Mouse (Mus musculus): ENCODE measurements around the gene Vps72. TPM values are rescaled to one million over a fixed set of nuclear protein-coding genes. Genes with fewer than 3 reads are reported as not detected.
"Not testable (repeated sequence)": the region's sequence is repeated elsewhere in the genome, so short reads cannot be mapped to it uniquely, and the experiment has no call there.

Vps72 gene
- polyA plus RNA-seq, 1 experiment from 2014 or later = 157 TPM

GRCm38 (mm10) chr3:95129226-95129651 lies 18.4 kb downstream of the Vps72 start:
- WGBS = 7% methylated on average over 6 of the region's 6 CpGs
- H3K4me3 ChIP-seq (ENCODE audit: low read depth, low read length) = no peak overlapping the region
- H3K4me1 ChIP-seq (ENCODE audit: control insufficient read depth, insufficient read depth, low read length) = peaks cover 5% of the 10 kb centered on the region; the same call in 1 of the 2 replicates
- no peaks in the 10 kb centered on the region for H3K9me3 ChIP-seq (ENCODE audit: control insufficient read depth, low read length)
- ATAC-seq (ENCODE audit: low read depth) = no peak
- H3K36me3 ChIP-seq (ENCODE audit: control insufficient read depth, insufficient read depth, low read length) = peaks cover 3% of the 10 kb centered on the region; the same call in 1 of the 2 replicates
- no peak overlapping the region for H3K9ac ChIP-seq (replicated peaks; ENCODE audit: low read depth, low read length)
- no peak overlapping the region for H3K4me2 ChIP-seq (ENCODE audit: low read depth, low read length)
- H3K27ac ChIP-seq (ENCODE audit: low read depth, low read length) = no peak overlapping the region; the same call in 1 of the 2 replicates
- no peaks in the 10 kb centered on the region for H3K27me3 ChIP-seq (ENCODE audit: control insufficient read depth, insufficient read depth, low read length)

- H3K4me2 ChIP-seq (ENCODE audit: low read depth, low read length) = no peak overlapping the region
- peaks cover 5% of the 10 kb centered on the region; the same call in 1 of the 2 replicates for H3K4me1 ChIP-seq (ENCODE audit: control insufficient read depth, insufficient read depth, low read length)
- H3K4me3 ChIP-seq (ENCODE audit: low read depth, low read length) = no peak overlapping the region
- no peak overlapping the region for H3K9ac ChIP-seq (replicated peaks; ENCODE audit: low read depth, low read length)
- H3K27me3 ChIP-seq (ENCODE audit: control insufficient read depth, insufficient read depth, low read length) = no peaks in the 10 kb centered on the region
- no peak overlapping the region for H3K27ac ChIP-seq (ENCODE audit: low read depth, low read length)
- H3K9me3 ChIP-seq (ENCODE audit: control insufficient read depth, low read length) = no peaks in the 10 kb centered on the region
- ATAC-seq (ENCODE audit: low read depth) = no peak
- H3K36me3 ChIP-seq (ENCODE audit: control insufficient read depth, insufficient read depth, low read length) = peaks cover 3% of the 10 kb centered on the region; the same call in 1 of the 2 replicates
- 86% methylated on average over 5 of the region's 5 CpGs for WGBS
Measured at GRCm38 (mm10) chr3:95130081-95130480, 19.3 kb downstream of the Vps72 start.

GRCm38 (mm10) chr3:95132389-95132788 lies 21.6 kb downstream of the Vps72 start:
- not testable (repeated sequence) for H3K4me1 ChIP-seq (ENCODE audit: control insufficient read depth, insufficient read depth, low read length); H3K27me3 ChIP-seq (ENCODE audit: control insufficient read depth, insufficient read depth, low read length); H3K9ac ChIP-seq (replicated peaks; ENCODE audit: low read depth, low read length); H3K4me3 ChIP-seq (ENCODE audit: low read depth, low read length); H3K36me3 ChIP-seq (ENCODE audit: control insufficient read depth, insufficient read depth, low read length); ATAC-seq (ENCODE audit: low read depth); H3K27ac ChIP-seq (ENCODE audit: low read depth, low read length); H3K9me3 ChIP-seq (ENCODE audit: control insufficient read depth, low read length); H3K4me2 ChIP-seq (ENCODE audit: low read depth, low read length)
- WGBS = 98% methylated on average over 2 of the region's 2 CpGs

- peak; percentile 10; the same call in 1 of the 2 replicates for ATAC-seq (ENCODE audit: low read depth)
- Histone ChIP-seq H3K4me2 (ENCODE audit: low read depth, low read length) (peak overlapping the region; percentile 85), H3K4me3 (ENCODE audit: low read depth, low read length) (peak overlapping the region; percentile 61), H3K27ac (ENCODE audit: low read depth, low read length) (no peak overlapping the region), H3K4me1 (ENCODE audit: control insufficient read depth, insufficient read depth, low read length) (peaks cover 9% of the 10 kb centered on the region; the same call in 1 of the 2 replicates), H3K9me3 (ENCODE audit: control insufficient read depth, low read length) (no peaks in the 10 kb centered on the region), H3K9ac (replicated peaks; ENCODE audit: low read depth, low read length) (peak overlapping the region; percentile 71), H3K27me3 (ENCODE audit: control insufficient read depth, insufficient read depth, low read length) (no peaks in the 10 kb centered on the region), H3K36me3 (ENCODE audit: control insufficient read depth, insufficient read depth, low read length) (peaks cover 3% of the 10 kb centered on the region; the same call in 1 of the 2 replicates)
- 57% methylated on average over 11 of the region's 11 CpGs for WGBS
Measured at GRCm38 (mm10) chr3:95133176-95133575, 22.4 kb downstream of the Vps72 start.

GRCm38 (mm10) chr3:95133680-95134101 lies 22.9 kb downstream of the Vps72 start, which contains the start of the genes Scnm1 and Lysmd1:
TSS of gene Scnm1 (minus strand) at chr3:95134011.
TSS of gene Lysmd1 (plus strand) at chr3:95134088.
- peak within 1 kb of the TSS; percentile 71 for H3K9ac ChIP-seq (replicated peaks; ENCODE audit: low read depth, low read length)
- peak; percentile 93 for ATAC-seq (ENCODE audit: low read depth)
- H3K9me3 ChIP-seq (ENCODE audit: control insufficient read depth, low read length) = no peaks in the 10 kb centered on the region
- peaks cover 3% of the 10 kb centered on the region; the same call in 1 of the 2 replicates for H3K36me3 ChIP-seq (ENCODE audit: control insufficient read depth, insufficient read depth, low read length)
- peak within 1 kb of the TSS; percentile 61 for H3K4me3 ChIP-seq (ENCODE audit: low read depth, low read length)
- peak within 1 kb of the TSS; percentile 85 for H3K4me2 ChIP-seq (ENCODE audit: low read depth, low read length)
- peak within 1 kb of the TSS; percentile 66 for H3K27ac ChIP-seq (ENCODE audit: low read depth, low read length)
- peaks cover 9% of the 10 kb centered on the region; the same call in 1 of the 2 replicates for H3K4me1 ChIP-seq (ENCODE audit: control insufficient read depth, insufficient read depth, low read length)
- under 1% methylated on average over 20 of the region's 20 CpGs for WGBS
- H3K27me3 ChIP-seq (ENCODE audit: control insufficient read depth, insufficient read depth, low read length) = no peaks in the 10 kb centered on the region

- peak overlapping the region; percentile 61 for H3K4me3 ChIP-seq (ENCODE audit: low read depth, low read length)
- H3K27ac ChIP-seq (ENCODE audit: low read depth, low read length); H3K9me3 ChIP-seq (ENCODE audit: control insufficient read depth, low read length); H3K4me2 ChIP-seq (ENCODE audit: low read depth, low read length); H3K9ac ChIP-seq (replicated peaks; ENCODE audit: low read depth, low read length); H3K36me3 ChIP-seq (ENCODE audit: control insufficient read depth, insufficient read depth, low read length); H3K4me1 ChIP-seq (ENCODE audit: control insufficient read depth, insufficient read depth, low read length); H3K27me3 ChIP-seq (ENCODE audit: control insufficient read depth, insufficient read depth, low read length): not testable (repeated sequence)
- no CpG with 5 or more reads among the region's 12 CpGs for WGBS
- peak; percentile 54 for ATAC-seq (ENCODE audit: low read depth)
Measured at GRCm38 (mm10) chr3:95134133-95134532, 23.3 kb downstream of the Vps72 start.

- ATAC-seq (ENCODE audit: low read depth) = no peak
- no peak overlapping the region for H3K27ac ChIP-seq (ENCODE audit: low read depth, low read length)
- H3K9me3 ChIP-seq (ENCODE audit: control insufficient read depth, low read length) = no peaks in the 10 kb centered on the region
- H3K4me2 ChIP-seq (ENCODE audit: low read depth, low read length) = peak overlapping the region; percentile 54
- peaks cover 9% of the 10 kb centered on the region; the same call in 1 of the 2 replicates for H3K4me1 ChIP-seq (ENCODE audit: control insufficient read depth, insufficient read depth, low read length)
- no peaks in the 10 kb centered on the region for H3K36me3 ChIP-seq (ENCODE audit: control insufficient read depth, insufficient read depth, low read length)
- H3K4me3 ChIP-seq (ENCODE audit: low read depth, low read length) = peak overlapping the region; percentile 28
- 0 out of 2 replicates have a peak overlapping the region, but pooled peaks have one; percentile 1 for H3K9ac ChIP-seq (replicated peaks; ENCODE audit: low read depth, low read length)
- no peaks in the 10 kb centered on the region for H3K27me3 ChIP-seq (ENCODE audit: control insufficient read depth, insufficient read depth, low read length)
- WGBS = 29% methylated on average over 6 of the region's 6 CpGs
Measured at GRCm38 (mm10) chr3:95135023-95135422, 24.2 kb downstream of the Vps72 start.

GRCm38 (mm10) chr3:95135433-95136052 lies 24.7 kb downstream of the Vps72 start:
- Histone ChIP-seq H3K36me3 (ENCODE audit: control insufficient read depth, insufficient read depth, low read length) (0 out of 2 replicates have a peak, but pooled peaks cover 5% of the 10 kb centered on the region), H3K4me1 (ENCODE audit: control insufficient read depth, insufficient read depth, low read length) (peaks cover 9% of the 10 kb centered on the region; the same call in 1 of the 2 replicates), H3K9ac (replicated peaks; ENCODE audit: low read depth, low read length) (no peak overlapping the region), H3K4me2 (ENCODE audit: low read depth, low read length) (peak overlapping the region; percentile 54), H3K9me3 (ENCODE audit: control insufficient read depth, low read length) (no peaks in the 10 kb centered on the region), H3K27ac (ENCODE audit: low read depth, low read length) (no peak overlapping the region), H3K27me3 (ENCODE audit: control insufficient read depth, insufficient read depth, low read length) (no peaks in the 10 kb centered on the region), H3K4me3 (ENCODE audit: low read depth, low read length) (peak overlapping the region; percentile 28)
- WGBS = 91% methylated on average over 7 of the region's 7 CpGs
- ATAC-seq (ENCODE audit: low read depth) = no peak

- Histone ChIP-seq H3K27ac (ENCODE audit: low read depth, low read length) (no peak overlapping the region), H3K9me3 (ENCODE audit: control insufficient read depth, low read length) (no peaks in the 10 kb centered on the region), H3K36me3 (ENCODE audit: control insufficient read depth, insufficient read depth, low read length) (0 out of 2 replicates have a peak, but pooled peaks cover 5% of the 10 kb centered on the region), H3K4me1 (ENCODE audit: control insufficient read depth, insufficient read depth, low read length) (peaks cover 9% of the 10 kb centered on the region; the same call in 1 of the 2 replicates), H3K4me2 (ENCODE audit: low read depth, low read length) (no peak overlapping the region), H3K27me3 (ENCODE audit: control insufficient read depth, insufficient read depth, low read length) (no peaks in the 10 kb centered on the region), H3K4me3 (ENCODE audit: low read depth, low read length) (no peak overlapping the region), H3K9ac (replicated peaks; ENCODE audit: low read depth, low read length) (no peak overlapping the region)
- WGBS = 92% methylated on average over 3 of the region's 3 CpGs
- no peak for ATAC-seq (ENCODE audit: low read depth)
Measured at GRCm38 (mm10) chr3:95136336-95136735, 25.5 kb downstream of the Vps72 start.

All from neural tube, embryonic 14.5 days (tissue).